Mouse (Mus musculus) liver, adult 2 months (tissue): ENCODE measurements around the gene Dguok. TPM values are rescaled to one million over a fixed set of nuclear protein-coding genes. Genes with fewer than 3 reads are reported as not detected.

Experiments used
- DNase-seq: peaks from one replicate; pipeline ENCODE4 v3.0.0-alpha.2; 2011; ENCODE audit warnings: low read depth, low spot score; ENCODE audit errors: extremely low read depth
- H3K27ac ChIP-seq: fragments of 200-500 bp; replicated peaks from 2 replicates; pipeline ENCODE4 v1.5.1; 2012; ENCODE audit warnings: low read depth, mild to moderate bottlenecking, control low read depth, inconsistent platforms, low read length; ENCODE audit not compliant: insufficient read depth
- H3K27me3 ChIP-seq: fragments of 200-500 bp; 2 replicates; pipeline ENCODE4 v1.6.1; 2012; ENCODE audit warnings: mild to moderate bottlenecking, moderate library complexity, low read length, inconsistent platforms; ENCODE audit not compliant: control insufficient read depth, insufficient read depth
- H3K36me3 ChIP-seq: fragments of 200-500 bp; 2 replicates; pipeline ENCODE4 v1.6.1; 2012; ENCODE audit warnings: low read length, inconsistent platforms; ENCODE audit not compliant: control insufficient read depth, insufficient read depth
- H3K4me1 ChIP-seq: fragments of 200-500 bp; 2 replicates; pipeline ENCODE4 v1.6.1; 2011; ENCODE audit warnings: low read length; ENCODE audit not compliant: control insufficient read depth, insufficient read depth
- H3K4me3 ChIP-seq: fragments of 200-500 bp; 2 replicates; pipeline ENCODE4 v1.5.1; 2011; ENCODE audit warnings: low read depth, mild to moderate bottlenecking, control low read depth, low read length, moderate library complexity; ENCODE audit not compliant: insufficient read depth
- H3K79me2 ChIP-seq: fragments of 200-500 bp; 2 replicates; pipeline ENCODE4 v1.6.1; 2012; ENCODE audit warnings: inconsistent platforms, mild to moderate bottlenecking, low read length, moderate library complexity; ENCODE audit not compliant: control insufficient read depth, insufficient read depth
- H3K9ac ChIP-seq: fragments of 200-500 bp; 2 replicates; pipeline ENCODE4 v1.6.1; 2012; ENCODE audit warnings: low read depth, mild to moderate bottlenecking, control low read depth, inconsistent platforms, low read length
- CTCF ChIP-seq: fragments of 200-500 bp; IDR thresholded peaks from 2 replicates; pipeline ENCODE4 v1.5.1; 2011; ENCODE audit warnings: low read depth, low read length, control low read depth
- POLR2A ChIP-seq: fragments of 200-500 bp; IDR thresholded peaks from 2 replicates; pipeline ENCODE4 v1.6.1; 2011; ENCODE audit warnings: low read length, control low read depth; ENCODE audit not compliant: insufficient read depth; ENCODE audit errors: extremely low read depth
- WGBS: fragments of 180-500 bp; shearing (Covaris S2); methylation state at CpG from one replicate; pipeline ENCODE4 v1.1.7; 2018; 5-methylcytosine and 5-hydroxymethylcytosine counted together
- polyA plus RNA-seq: library from polyadenylated mRNA; depleted of rRNA; stranded (reverse); fragments of >200 nt; gene quantifications from 2 replicates; pipeline ENCODE4 v1.2.3, GENCODE M21; 2012
- total RNA-seq: library from RNA; depleted of rRNA; stranded (reverse); fragments of >200 nt; gene quantifications from 2 replicates; pipeline ENCODE4 v1.2.3, GENCODE M21; 2014

Gene Dguok
- total and polyA plus RNA-seq, 2 experiments, result 17.4 to 23.5 TPM

GRCm38 (mm10) chr6:83439781-83440180, 67.0 kb downstream of the Dguok start:
- Histone ChIP-seq H3K9ac (no peak overlapping the region; the same call in 1 of the 2 replicates), H3K4me3 (no peak overlapping the region), H3K27me3 (no peaks in the 10 kb centered on the region), H3K4me1 (peaks cover 22% of the 10 kb centered on the region), H3K36me3 (peaks cover 4% of the 10 kb centered on the region; the same call in 1 of the 2 replicates), H3K79me2 (peaks cover 30% of the 10 kb centered on the region), H3K27ac (no peak overlapping the region)
- 73% methylated on average over 5 of the region's 5 CpGs for WGBS
- TF ChIP-seq CTCF (no peak), POLR2A (no peak)
- no peak for DNase-seq

GRCm38 (mm10) chr6:83439119-83439767, 67.5 kb downstream of the Dguok start:
- Histone ChIP-seq H3K4me1 (peaks cover 22% of the 10 kb centered on the region), H3K27me3 (no peaks in the 10 kb centered on the region), H3K9ac (no peak overlapping the region), H3K27ac (no peak overlapping the region), H3K36me3 (peaks cover 4% of the 10 kb centered on the region; the same call in 1 of the 2 replicates), H3K79me2 (peaks cover 32% of the 10 kb centered on the region), H3K4me3 (no peak overlapping the region)
- 90% methylated on average over 13 of the region's 13 CpGs for WGBS
- TF ChIP-seq CTCF (no peak), POLR2A (no peak)
- no peak for DNase-seq

- 86% methylated on average over 3 of the region's 3 CpGs for WGBS
Observed at GRCm38 (mm10) chr6:83438584-83438983, 68.2 kb downstream of the Dguok start.

GRCm38 (mm10) chr6:83437802-83438201, 69.0 kb downstream of the Dguok start:
- no peak for DNase-seq
- 77% methylated on average over 3 of the region's 3 CpGs for WGBS
- Histone ChIP-seq H3K27me3 (no peaks in the 10 kb centered on the region), H3K9ac (no peak overlapping the region), H3K79me2 (peaks cover 41% of the 10 kb centered on the region), H3K36me3 (peaks cover 4% of the 10 kb centered on the region; the same call in 1 of the 2 replicates), H3K27ac (no peak overlapping the region), H3K4me3 (no peak overlapping the region), H3K4me1 (peaks cover 15% of the 10 kb centered on the region)
- TF ChIP-seq CTCF (no peak), POLR2A (no peak)

More at GRCm38 (mm10) chr6:83438584-83438983, 68.2 kb downstream of the Dguok start:
- H3K36me3 ChIP-seq, result peaks cover 4% of the 10 kb centered on the region; the same call in 1 of the 2 replicates
- peaks cover 19% of the 10 kb centered on the region for H3K4me1 ChIP-seq
- no peak overlapping the region for H3K27ac ChIP-seq
- DNase-seq, result no peak
- H3K79me2 ChIP-seq, result peaks cover 36% of the 10 kb centered on the region
- H3K4me3 ChIP-seq, result no peak overlapping the region
- H3K27me3 ChIP-seq, result no peaks in the 10 kb centered on the region
- no peak overlapping the region for H3K9ac ChIP-seq
- TF ChIP-seq CTCF (no peak), POLR2A (no peak)

GRCm38 (mm10) chr6:83437225-83437624, 69.5 kb downstream of the Dguok start:
- Histone ChIP-seq H3K4me1 (peaks cover 12% of the 10 kb centered on the region), H3K27ac (no peak overlapping the region), H3K27me3 (no peaks in the 10 kb centered on the region), H3K4me3 (no peak overlapping the region), H3K36me3 (peaks cover 4% of the 10 kb centered on the region; the same call in 1 of the 2 replicates), H3K79me2 (peaks cover 44% of the 10 kb centered on the region), H3K9ac (no peak overlapping the region)
- TF ChIP-seq POLR2A (no peak), CTCF (no peak)
- no peak for DNase-seq
- WGBS, result 90% methylated on average over 3 of the region's 3 CpGs

GRCm38 (mm10) chr6:83436547-83436946, 70.2 kb downstream of the Dguok start:
- H3K4me3 ChIP-seq, result no peak overlapping the region
- WGBS, result 85% methylated on average over 4 of the region's 4 CpGs
- H3K27ac ChIP-seq, result no peak overlapping the region
- no peak for DNase-seq
- no peaks in the 10 kb centered on the region for H3K27me3 ChIP-seq
- peaks cover 4% of the 10 kb centered on the region; the same call in 1 of the 2 replicates for H3K36me3 ChIP-seq
- peaks cover 8% of the 10 kb centered on the region for H3K4me1 ChIP-seq
- no peak for TF ChIP-seq CTCF
- no peak for TF ChIP-seq POLR2A
- H3K79me2 ChIP-seq, result peaks cover 48% of the 10 kb centered on the region
- H3K9ac ChIP-seq, result no peak overlapping the region
